Mouse (Mus musculus): ENCODE measurements at regions not wholly inside any gene's neighbourhood (a gene's known extent, or its start where the extent isn't known, plus 50 kb on each side); places are given as distances from the start of the nearest gene placed in this dataset.
"Not testable (repeated sequence)": the region's sequence is repeated elsewhere in the genome, so short reads cannot be mapped to it uniquely, and the experiment has no call there.

DNA sequence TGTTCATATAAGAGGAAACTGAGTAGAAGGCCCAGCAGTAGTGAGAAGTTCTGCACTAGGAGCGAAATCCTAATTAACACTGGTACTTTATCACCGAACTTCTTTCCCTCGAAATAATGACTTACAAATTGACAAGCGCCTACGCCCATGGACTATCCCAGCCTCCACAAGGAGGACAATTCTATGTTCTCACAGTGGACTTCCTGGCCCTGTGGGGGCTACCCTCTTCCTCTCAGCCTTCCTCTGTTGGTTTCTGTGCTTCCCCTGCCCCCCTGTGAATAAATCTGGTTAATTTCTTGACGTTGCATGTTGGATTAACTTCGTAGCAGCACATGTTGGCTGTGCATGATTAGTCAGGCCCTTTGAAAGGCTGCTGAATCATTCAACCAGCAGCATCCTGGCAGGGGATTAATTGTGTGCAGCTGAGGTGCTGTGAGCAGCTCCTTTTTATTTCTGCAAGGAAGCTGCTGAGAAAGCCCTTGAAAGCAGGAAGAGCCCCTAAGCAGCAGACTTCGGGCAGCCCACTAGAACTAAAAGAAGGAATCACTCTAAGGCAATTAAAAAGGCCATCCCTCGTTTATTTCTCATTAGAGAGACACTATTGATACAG is 117.4 kb downstream of the Pmp22 start:
- 29% methylated on average over 9 of the region's 9 CpGs for WGBS
- Histone ChIP-seq H3K36me3 (ENCODE audit: insufficient read depth, low read length) (no peaks in the 10 kb centered on the region), H3K9ac (replicated peaks; ENCODE audit: low read length, poor library complexity, severe bottlenecking) (no peak overlapping the region), H3K27me3 (ENCODE audit: insufficient read depth, low read length) (no peaks in the 10 kb centered on the region), H3K9me3 (ENCODE audit: low read length) (no peaks in the 10 kb centered on the region), H3K4me3 (ENCODE audit: low read depth, low read length) (no peak overlapping the region), H3K4me1 (ENCODE audit: insufficient read depth, low read length) (no peaks in the 10 kb centered on the region), H3K4me2 (ENCODE audit: low read depth, low read length, poor library complexity, severe bottlenecking) (no peak overlapping the region), H3K27ac (ENCODE audit: low read depth, low read length) (no peak overlapping the region)
- DNase-seq (ENCODE audit: low spot score) (peak; percentile 68), ATAC-seq (ENCODE audit: low FRiP score) (no peak)
- TF ChIP-seq CTCF (IDR thresholded peaks at IDR 0.05), result no peak

DNA sequence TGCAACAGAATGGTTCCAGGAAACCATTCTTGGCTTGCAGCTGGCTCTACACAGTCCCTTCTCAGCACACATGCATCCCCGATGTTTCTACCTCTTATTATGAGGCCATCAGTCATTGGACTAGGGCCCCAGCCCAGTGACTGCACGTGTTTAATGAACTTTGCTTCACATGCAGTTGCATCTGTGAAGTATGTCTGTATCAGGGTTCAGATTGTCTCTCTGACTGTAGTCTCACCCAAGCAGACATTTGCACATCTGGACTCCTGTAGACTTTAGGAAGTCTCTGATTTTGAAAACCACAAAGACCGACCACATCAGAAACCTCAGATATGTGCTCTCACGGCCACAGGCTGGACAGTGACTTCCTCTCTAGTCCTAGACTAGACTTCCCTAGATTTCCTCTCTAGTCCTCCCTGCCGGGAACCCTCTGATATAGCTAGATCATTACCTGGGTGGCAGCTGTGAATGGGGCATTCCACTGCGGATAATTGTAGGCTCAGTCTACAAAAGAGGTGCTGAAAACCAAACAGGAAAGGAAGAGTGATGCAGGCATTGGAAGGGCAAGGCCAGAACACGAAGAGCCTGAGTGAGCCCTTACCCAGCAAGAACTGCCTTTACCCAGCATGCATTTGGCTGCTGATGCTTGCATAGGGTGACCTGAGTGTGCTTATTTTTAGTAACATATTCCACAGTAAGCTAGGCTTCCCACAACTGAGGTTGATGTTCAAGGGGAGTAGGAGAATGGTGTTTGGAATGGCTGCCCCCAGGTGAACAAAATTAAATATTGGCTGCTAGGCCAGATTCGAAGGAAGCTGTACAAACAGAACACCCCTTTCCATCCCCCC is 123.5 kb downstream of the Pmp22 start:
- Histone ChIP-seq H3K4me1 (ENCODE audit: insufficient read depth, low read length) (no peaks in the 10 kb centered on the region; the same call in 1 of the 2 replicates), H3K9me3 (ENCODE audit: low read length) (no peaks in the 10 kb centered on the region), H3K36me3 (ENCODE audit: insufficient read depth, low read length) (no peaks in the 10 kb centered on the region), H3K27me3 (ENCODE audit: insufficient read depth, low read length) (no peaks in the 10 kb centered on the region), H3K4me3 (ENCODE audit: low read depth, low read length) (no peak overlapping the region), H3K9ac (replicated peaks; ENCODE audit: low read length, poor library complexity, severe bottlenecking) (no peak overlapping the region), H3K27ac (ENCODE audit: low read depth, low read length) (no peak overlapping the region), H3K4me2 (ENCODE audit: low read depth, low read length, poor library complexity, severe bottlenecking) (no peak overlapping the region)
- 85% methylated on average over 8 of the region's 8 CpGs for WGBS
- no peak for TF ChIP-seq CTCF (IDR thresholded peaks at IDR 0.05)
- ATAC-seq (ENCODE audit: low FRiP score) (no peak), DNase-seq (ENCODE audit: low spot score) (no peak)

DNA sequence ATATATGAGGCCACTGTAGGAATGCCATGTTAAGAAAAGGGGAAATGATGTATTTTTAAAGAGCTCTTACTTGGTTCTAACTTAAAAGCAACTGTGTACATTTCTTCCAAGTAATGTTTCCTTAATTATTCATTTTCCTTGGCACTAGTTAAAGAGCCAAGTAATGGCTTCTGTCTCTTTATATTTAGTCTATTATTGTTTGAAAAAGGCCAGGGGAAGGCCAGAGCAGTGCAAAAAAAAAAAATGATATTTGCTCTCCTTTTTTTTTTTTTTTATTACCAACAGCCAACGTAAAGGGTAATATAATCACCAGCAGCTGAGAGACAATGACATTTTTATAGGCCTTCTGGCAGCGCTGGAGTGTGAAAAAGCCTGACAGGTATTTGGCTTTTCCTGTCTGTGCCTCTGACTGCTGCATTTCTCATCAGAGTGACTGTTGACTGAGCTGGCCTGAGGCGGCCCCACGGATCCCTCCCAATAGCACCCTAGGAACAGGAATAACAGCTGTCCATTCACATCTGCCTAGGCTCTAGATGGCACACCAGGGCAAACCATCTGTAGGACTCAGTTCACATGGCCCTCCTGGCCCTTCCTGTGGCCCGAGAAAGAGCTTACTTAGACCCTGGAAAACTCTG is 124.3 kb downstream of the Pmp22 start:
- DNase-seq (ENCODE audit: low spot score) (peak; percentile 33), ATAC-seq (ENCODE audit: low FRiP score) (no peak)
- Histone ChIP-seq H3K4me3 (ENCODE audit: low read depth, low read length) (no peak overlapping the region), H3K27ac (ENCODE audit: low read depth, low read length) (no peak overlapping the region), H3K4me1 (ENCODE audit: insufficient read depth, low read length) (no peaks in the 10 kb centered on the region; the same call in 1 of the 2 replicates), H3K36me3 (ENCODE audit: insufficient read depth, low read length) (no peaks in the 10 kb centered on the region), H3K9ac (replicated peaks; ENCODE audit: low read length, poor library complexity, severe bottlenecking) (no peak overlapping the region), H3K27me3 (ENCODE audit: insufficient read depth, low read length) (no peaks in the 10 kb centered on the region), H3K4me2 (ENCODE audit: low read depth, low read length, poor library complexity, severe bottlenecking) (no peak overlapping the region), H3K9me3 (ENCODE audit: low read length) (no peaks in the 10 kb centered on the region)
- TF ChIP-seq CTCF (IDR thresholded peaks at IDR 0.05), result no peak
- WGBS, result 53% methylated on average over 5 of the region's 5 CpGs

DNA sequence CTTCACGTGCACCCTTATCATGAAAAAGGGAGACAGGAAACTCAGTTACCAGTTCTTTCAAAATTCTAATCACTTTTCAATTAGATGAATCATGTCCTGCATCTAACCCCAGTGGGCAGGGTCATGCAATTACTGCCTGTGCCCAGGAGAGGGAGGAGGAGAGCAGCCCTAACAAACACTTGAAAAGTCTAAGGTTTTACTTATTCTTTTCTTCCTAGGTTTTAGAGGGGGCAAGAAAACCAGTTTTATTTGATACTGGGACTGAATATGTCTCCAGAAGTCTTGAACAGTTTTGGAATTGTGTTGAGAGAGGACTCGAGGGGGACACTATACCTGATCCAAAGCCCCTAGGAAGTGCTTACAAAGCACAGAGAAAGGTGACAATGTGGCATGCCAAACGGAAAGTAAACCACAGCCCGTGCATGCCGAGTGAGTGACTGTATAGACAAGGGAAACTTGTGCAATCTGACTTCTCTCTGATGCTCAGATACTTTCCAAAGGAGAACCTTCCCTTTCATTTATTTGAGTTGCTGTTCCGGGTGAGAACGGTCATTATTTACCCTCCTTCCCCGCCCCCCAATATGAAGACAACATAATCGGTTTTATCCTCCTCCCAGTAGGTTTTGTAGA is 135.8 kb downstream of the Pmp22 start:
- Histone ChIP-seq H3K4me1 (ENCODE audit: insufficient read depth, low read length) (no peaks in the 10 kb centered on the region), H3K4me2 (ENCODE audit: low read depth, low read length, poor library complexity, severe bottlenecking) (no peak overlapping the region), H3K27ac (ENCODE audit: low read depth, low read length) (no peak overlapping the region), H3K9me3 (ENCODE audit: low read length) (no peaks in the 10 kb centered on the region), H3K4me3 (ENCODE audit: low read depth, low read length) (no peak overlapping the region), H3K36me3 (ENCODE audit: insufficient read depth, low read length) (no peaks in the 10 kb centered on the region), H3K9ac (replicated peaks; ENCODE audit: low read length, poor library complexity, severe bottlenecking) (no peak overlapping the region), H3K27me3 (ENCODE audit: insufficient read depth, low read length) (0 out of 2 replicates have a peak, but pooled peaks cover 2% of the 10 kb centered on the region)
- WGBS, result 55% methylated on average over 9 of the region's 9 CpGs
- DNase-seq (ENCODE audit: low spot score) (no peak), ATAC-seq (ENCODE audit: low FRiP score) (no peak)
- peak; percentile 78 for TF ChIP-seq CTCF (IDR thresholded peaks at IDR 0.05)

DNA sequence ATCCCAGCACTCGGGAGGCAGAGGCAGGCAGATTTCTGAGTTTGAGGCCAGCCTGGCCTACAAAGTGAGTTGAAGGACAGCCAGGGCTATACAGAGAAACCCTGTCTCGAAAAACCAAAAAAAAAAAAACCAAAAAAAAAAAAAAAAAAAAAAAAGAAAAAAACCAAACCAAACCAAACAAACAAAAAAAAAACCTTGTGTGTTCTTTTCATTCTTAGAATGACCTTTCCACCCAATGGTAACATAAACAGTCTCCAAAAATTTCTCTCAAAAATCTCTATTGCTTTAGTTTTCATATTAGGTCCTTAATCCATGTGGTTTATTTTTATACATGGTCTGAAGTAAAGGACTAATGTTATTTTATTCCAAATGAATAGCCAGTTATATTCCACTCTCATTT is 137.5 kb downstream of the Pmp22 start:
- H3K9me3 ChIP-seq (ENCODE audit: low read length); H3K36me3 ChIP-seq (ENCODE audit: insufficient read depth, low read length); DNase-seq (ENCODE audit: low spot score); H3K4me1 ChIP-seq (ENCODE audit: insufficient read depth, low read length); H3K4me3 ChIP-seq (ENCODE audit: low read depth, low read length); H3K27me3 ChIP-seq (ENCODE audit: insufficient read depth, low read length); H3K9ac ChIP-seq (replicated peaks; ENCODE audit: low read length, poor library complexity, severe bottlenecking); H3K4me2 ChIP-seq (ENCODE audit: low read depth, low read length, poor library complexity, severe bottlenecking); H3K27ac ChIP-seq (ENCODE audit: low read depth, low read length); ATAC-seq (ENCODE audit: low FRiP score): not testable (repeated sequence)
- 84% methylated on average over 2 of the region's 2 CpGs for whole genome bisulfite sequencing
